Mouse (Mus musculus) cerebellum, adult 8-10 months (tissue): Measurements from ENCODE around the gene Znrd1.

Experiments used
- DNase-seq: peaks from one replicate; pipeline ENCODE4 v3.0.0; 2022

Gene Znrd1

GRCm38 (mm10) chr17:36970316-36970890 is 12.0 kb upstream of the Znrd1 start:
- no peak for DNase-seq

- no peak for DNase-seq
These were observed 8.5 kb upstream of the Znrd1 start for GRCm38 (mm10) chr17:36966875-36967274.

GRCm38 (mm10) chr17:36961125-36961524 is 2.8 kb upstream of the Znrd1 start:
- no peak for DNase-seq

GRCm38 (mm10) chr17:36958884-36959283 is 525 bp upstream of the Znrd1 start:
- no peak for DNase-seq

- DNase-seq: peak; percentile 13
These were observed 5.3 kb downstream of the Znrd1 start for GRCm38 (mm10) chr17:36953062-36953461.

GRCm38 (mm10) chr17:36952631-36953030 is 5.7 kb downstream of the Znrd1 start:
- peak; percentile 31 for DNase-seq

- peak; percentile 95 for DNase-seq
These were observed 7.1 kb downstream of the Znrd1 start, which contains the start of gene Ppp1r11 for GRCm38 (mm10) chr17:36950981-36951947. TSS of gene Ppp1r11 (minus strand) at chr17:36951741.

GRCm38 (mm10) chr17:36949265-36949664 is 9.1 kb downstream of the Znrd1 start:
- peak; percentile 23 for DNase-seq

- no peak for DNase-seq
These were observed 10.1 kb downstream of the Znrd1 start for GRCm38 (mm10) chr17:36948286-36948685.

- DNase-seq: peak; percentile 61
These were observed 11.1 kb downstream of the Znrd1 start for GRCm38 (mm10) chr17:36947051-36947819.

- DNase-seq: peak; percentile 36
These were observed 14.1 kb downstream of the Znrd1 start for GRCm38 (mm10) chr17:36944121-36944775.

- peak; percentile 28 for DNase-seq
These were observed 14.7 kb downstream of the Znrd1 start for GRCm38 (mm10) chr17:36943691-36944090.

- DNase-seq: peak; percentile 59
These were observed 15.4 kb downstream of the Znrd1 start, which contains the start of gene Rnf39 for GRCm38 (mm10) chr17:36942791-36943471. TSS of gene Rnf39 (plus strand) at chr17:36942918.

GRCm38 (mm10) chr17:36942391-36942790 is 16.0 kb downstream of the Znrd1 start:
- peak; percentile 82 for DNase-seq

GRCm38 (mm10) chr17:36938056-36938455 is 20.3 kb downstream of the Znrd1 start:
- no peak for DNase-seq

GRCm38 (mm10) chr17:36931806-36932205 is 26.6 kb downstream of the Znrd1 start:
- no peak for DNase-seq

GRCm38 (mm10) chr17:36931130-36931529 is 27.2 kb downstream of the Znrd1 start:
- no peak for DNase-seq

- no peak for DNase-seq
These were observed 28.1 kb downstream of the Znrd1 start for GRCm38 (mm10) chr17:36930233-36930632.

GRCm38 (mm10) chr17:36929236-36929932 is 29.0 kb downstream of the Znrd1 start:
- DNase-seq: no peak

GRCm38 (mm10) chr17:36927496-36928120 is 30.8 kb downstream of the Znrd1 start:
- DNase-seq: no peak

GRCm38 (mm10) chr17:36923491-36923890 is 34.9 kb downstream of the Znrd1 start:
- no peak for DNase-seq
